Mouse (Mus musculus) brain, adult 2 months (tissue): ENCODE results near the gene Copz1.
A peak's percentile ranks its signal among the peaks of the same experiment; 100 is the strongest.

ENCODE experiments used
- DNase-seq: peaks from one replicate; pipeline ENCODE4 v3.0.0; 2011; ENCODE audit warnings: low read depth, low spot score

Copz1 gene

GRCm38 (mm10) chr15:103292673-103293345 is 20.3 kb downstream of the Copz1 start:
- DNase-seq: peak; percentile 47

GRCm38 (mm10) chr15:103293375-103293774 is 20.9 kb downstream of the Copz1 start:
- no peak for DNase-seq

GRCm38 (mm10) chr15:103294649-103295048 is 22.1 kb downstream of the Copz1 start:
- no peak for DNase-seq

GRCm38 (mm10) chr15:103295851-103296250 is 23.3 kb downstream of the Copz1 start:
- DNase-seq: no peak

GRCm38 (mm10) chr15:103297313-103297712 is 24.8 kb downstream of the Copz1 start:
- no peak for DNase-seq

- no peak for DNase-seq
Observed at GRCm38 (mm10) chr15:103298026-103298425, 25.5 kb downstream of the Copz1 start.

- no peak for DNase-seq
Observed at GRCm38 (mm10) chr15:103298861-103299616, 26.5 kb downstream of the Copz1 start.

GRCm38 (mm10) chr15:103299644-103300043 is 27.1 kb downstream of the Copz1 start:
- peak; percentile 55 for DNase-seq

- DNase-seq: peak; percentile 80
Observed at GRCm38 (mm10) chr15:103300067-103300471, 27.6 kb downstream of the Copz1 start.

- DNase-seq: no peak
Observed at GRCm38 (mm10) chr15:103300560-103300959, 28.0 kb downstream of the Copz1 start.

- no peak for DNase-seq
Observed at GRCm38 (mm10) chr15:103301046-103301445, 28.5 kb downstream of the Copz1 start.

- no peak for DNase-seq
Observed at GRCm38 (mm10) chr15:103301547-103302340, 29.2 kb downstream of the Copz1 start.

GRCm38 (mm10) chr15:103302341-103303021 is 30.0 kb downstream of the Copz1 start:
- DNase-seq: no peak

- peak; percentile 48 for DNase-seq
Observed at GRCm38 (mm10) chr15:103303916-103304615, 31.6 kb downstream of the Copz1 start.

GRCm38 (mm10) chr15:103304616-103304969 is 32.1 kb downstream of the Copz1 start:
- DNase-seq: no peak

GRCm38 (mm10) chr15:103305070-103305678 is 32.7 kb downstream of the Copz1 start:
- peak; percentile 100 for DNase-seq

GRCm38 (mm10) chr15:103305792-103306645 is 33.5 kb downstream of the Copz1 start:
- peak; percentile 50 for DNase-seq

GRCm38 (mm10) chr15:103307125-103307524 is 34.6 kb downstream of the Copz1 start:
- peak; percentile 97 for DNase-seq

- no peak for DNase-seq
Observed at GRCm38 (mm10) chr15:103308056-103308875, 35.8 kb downstream of the Copz1 start.
